Mouse (Mus musculus) embryonic facial prominence, embryonic 13.5 days (tissue): ENCODE data around the gene Ndufv3. TPM values are rescaled to one million over a fixed set of nuclear protein-coding genes. Genes with fewer than 3 reads are reported as not detected.
"Not testable (repeated sequence)": the region's sequence is repeated elsewhere in the genome, so short reads cannot be mapped to it uniquely, and the experiment has no call there.

Experiments used
- ATAC-seq: fragments of 200-750 bp; cut with Nextera tagmentation; 2 replicates; pipeline ENCODE4 v1.8.0; 2017; ENCODE audit warnings: low read depth; ENCODE audit not compliant: insufficient number of reproducible peaks, insufficient read depth, low FRiP score, low TSS enrichment
- H3K27ac ChIP-seq: fragments of 300-500 bp; sonication (generic); 2 replicates; pipeline ENCODE4 v1.5.1; 2015; ENCODE audit warnings: moderate library complexity, mild to moderate bottlenecking, inconsistent platforms
- H3K27me3 ChIP-seq: fragments of 300-500 bp; sonication (generic); 2 replicates; pipeline ENCODE4 v1.6.1; 2015; ENCODE audit warnings: mild to moderate bottlenecking, inconsistent platforms
- H3K36me3 ChIP-seq: fragments of 300-500 bp; sonication (generic); 2 replicates; pipeline ENCODE4 v1.6.1; 2015; ENCODE audit warnings: mild to moderate bottlenecking, inconsistent platforms
- H3K4me1 ChIP-seq: fragments of 300-500 bp; sonication (generic); 2 replicates; pipeline ENCODE4 v1.6.1; 2015; ENCODE audit warnings: inconsistent platforms
- H3K4me2 ChIP-seq: fragments of 300-500 bp; sonication (generic); 2 replicates; pipeline ENCODE4 v1.6.1; 2015; ENCODE audit warnings: moderate library complexity, mild to moderate bottlenecking, inconsistent platforms
- H3K4me3 ChIP-seq: fragments of 300-500 bp; sonication (generic); 2 replicates; pipeline ENCODE4 v1.5.1; 2015; ENCODE audit warnings: mild to moderate bottlenecking, inconsistent platforms
- H3K9ac ChIP-seq: fragments of 300-500 bp; sonication (generic); 2 replicates; pipeline ENCODE4 v1.6.1; 2015; ENCODE audit warnings: mild to moderate bottlenecking, inconsistent platforms
- H3K9me3 ChIP-seq: fragments of 300-500 bp; sonication (generic); 2 replicates; pipeline ENCODE4 v1.6.1; 2016; ENCODE audit warnings: inconsistent platforms
- WGBS: fragments of 180-500 bp; shearing (Covaris S2); methylation state at CpG from one replicate; pipeline ENCODE4 v1.1.7; 2015; ENCODE audit warnings: mixed read lengths; 5-methylcytosine and 5-hydroxymethylcytosine counted together
- polyA plus RNA-seq: library from polyadenylated mRNA; unstranded; fragments of >200 nt; fragmentation: Nextera tagmentation; extraction: Ambion mirVana; gene quantifications from 2 replicates; pipeline ENCODE4 v1.2.1, GENCODE M21; 2015

The Ndufv3 gene
- polyA plus RNA-seq, 1 experiment from 2014 or later: 237 TPM

GRCm38 (mm10) chr17:31519344-31519945 lies 470 bp upstream of the Ndufv3 start:
- Histone ChIP-seq H3K36me3 (peaks cover 13% of the 10 kb centered on the region), H3K4me2 (peak overlapping the region; percentile 73), H3K4me1 (peaks cover 23% of the 10 kb centered on the region), H3K9me3 (no peaks in the 10 kb centered on the region), H3K27ac (peak overlapping the region; percentile 60; the same call in 1 of the 2 replicates), H3K9ac (0 out of 2 replicates have a peak overlapping the region, but pooled peaks have one; percentile 21), H3K27me3 (no peaks in the 10 kb centered on the region), H3K4me3 (peak overlapping the region; percentile 84)
- WGBS: 3% methylated on average over 7 of the region's 7 CpGs
- ATAC-seq: peak; percentile 23; the same call in 1 of the 2 replicates

GRCm38 (mm10) chr17:31520895-31521294 lies 980 bp downstream of the Ndufv3 start:
- 14% methylated on average over 3 of the region's 3 CpGs for WGBS

GRCm38 (mm10) chr17:31521948-31522347 lies 2.0 kb downstream of the Ndufv3 start:
- H3K9ac ChIP-seq: no peak overlapping the region
- no peaks in the 10 kb centered on the region for H3K9me3 ChIP-seq
- no peak overlapping the region for H3K4me3 ChIP-seq
- H3K27ac ChIP-seq: no peak overlapping the region
- no peak for ATAC-seq
- H3K4me2 ChIP-seq: 0 out of 2 replicates have a peak overlapping the region, but pooled peaks have one; percentile 73
- 84% methylated on average over 6 of the region's 6 CpGs for WGBS
- H3K4me1 ChIP-seq: peaks cover 23% of the 10 kb centered on the region
- H3K36me3 ChIP-seq: peaks cover 23% of the 10 kb centered on the region
- no peaks in the 10 kb centered on the region for H3K27me3 ChIP-seq

More at GRCm38 (mm10) chr17:31520895-31521294, 980 bp downstream of the Ndufv3 start:
- H3K4me3 ChIP-seq: peak overlapping the region; percentile 84
- H3K36me3 ChIP-seq: peaks cover 19% of the 10 kb centered on the region
- no peaks in the 10 kb centered on the region for H3K9me3 ChIP-seq
- H3K9ac ChIP-seq: peak overlapping the region; percentile 84
- no peaks in the 10 kb centered on the region for H3K27me3 ChIP-seq
- no peak for ATAC-seq
- H3K4me1 ChIP-seq: peaks cover 23% of the 10 kb centered on the region
- peak overlapping the region; percentile 73 for H3K4me2 ChIP-seq
- no peak overlapping the region for H3K27ac ChIP-seq

- no peak overlapping the region for H3K27ac ChIP-seq
- peaks cover 23% of the 10 kb centered on the region for H3K4me1 ChIP-seq
- H3K9ac ChIP-seq: no peak overlapping the region
- H3K9me3 ChIP-seq: no peaks in the 10 kb centered on the region
- H3K4me3 ChIP-seq: no peak overlapping the region
- no peak overlapping the region for H3K4me2 ChIP-seq
- peaks cover 48% of the 10 kb centered on the region for H3K36me3 ChIP-seq
- WGBS: 90% methylated on average over 4 of the region's 4 CpGs
- no peak for ATAC-seq
- no peaks in the 10 kb centered on the region for H3K27me3 ChIP-seq
These were observed 5.2 kb downstream of the Ndufv3 start for GRCm38 (mm10) chr17:31525114-31525513.

- peaks cover 20% of the 10 kb centered on the region for H3K4me1 ChIP-seq
- no peak overlapping the region for H3K4me3 ChIP-seq
- H3K9ac ChIP-seq: no peak overlapping the region
- WGBS: 100% methylated on average over 3 of the region's 3 CpGs
- no peaks in the 10 kb centered on the region for H3K9me3 ChIP-seq
- H3K27me3 ChIP-seq: no peaks in the 10 kb centered on the region
- H3K27ac ChIP-seq: no peak overlapping the region
- no peak overlapping the region for H3K4me2 ChIP-seq
- H3K36me3 ChIP-seq: peaks cover 51% of the 10 kb centered on the region
- ATAC-seq: no peak
These were observed 5.9 kb downstream of the Ndufv3 start for GRCm38 (mm10) chr17:31525816-31526215.

- no peaks in the 10 kb centered on the region for H3K4me1 ChIP-seq
- WGBS: 27% methylated on average over 15 of the region's 15 CpGs
- no peak overlapping the region for H3K27ac ChIP-seq
- ATAC-seq: no peak
- H3K4me2 ChIP-seq: no peak overlapping the region
- H3K27me3 ChIP-seq: no peaks in the 10 kb centered on the region
- no peak overlapping the region for H3K4me3 ChIP-seq
- no peak overlapping the region for H3K9ac ChIP-seq
- peaks cover 50% of the 10 kb centered on the region for H3K36me3 ChIP-seq
- H3K9me3 ChIP-seq: no peaks in the 10 kb centered on the region
These were observed 9.4 kb downstream of the Ndufv3 start for GRCm38 (mm10) chr17:31529314-31529713.

- no peak for ATAC-seq
- WGBS: 80% methylated on average over 14 of the region's 14 CpGs
- H3K9me3 ChIP-seq: no peaks in the 10 kb centered on the region
- H3K9ac ChIP-seq: no peak overlapping the region
- H3K4me2 ChIP-seq: no peak overlapping the region
- H3K27ac ChIP-seq: peak overlapping the region; percentile 57
- H3K36me3 ChIP-seq: peaks cover 43% of the 10 kb centered on the region
- no peak overlapping the region for H3K4me3 ChIP-seq
- H3K27me3 ChIP-seq: no peaks in the 10 kb centered on the region
- H3K4me1 ChIP-seq: peaks cover 10% of the 10 kb centered on the region
These were observed 11.7 kb downstream of the Ndufv3 start for GRCm38 (mm10) chr17:31531441-31532158.

- not testable (repeated sequence) for ATAC-seq, H3K27me3 ChIP-seq, H3K4me3 ChIP-seq, H3K9ac ChIP-seq, H3K27ac ChIP-seq, H3K4me2 ChIP-seq, H3K9me3 ChIP-seq
- WGBS: 93% methylated on average over 4 of the region's 4 CpGs
- Histone ChIP-seq H3K4me1 (peaks cover 10% of the 10 kb centered on the region), H3K36me3 (peaks cover 36% of the 10 kb centered on the region)
These were observed 12.4 kb downstream of the Ndufv3 start for GRCm38 (mm10) chr17:31532331-31532730.

- peaks cover 15% of the 10 kb centered on the region for H3K4me1 ChIP-seq
- H3K9ac ChIP-seq: 0 out of 2 replicates have a peak overlapping the region, but pooled peaks have one; percentile 27
- peaks cover 15% of the 10 kb centered on the region for H3K36me3 ChIP-seq
- H3K4me2 ChIP-seq: peak overlapping the region; percentile 20; the same call in 1 of the 2 replicates
- H3K9me3 ChIP-seq: no peaks in the 10 kb centered on the region
- 75% methylated on average over 4 of the region's 4 CpGs for WGBS
- H3K27ac ChIP-seq: peak overlapping the region; percentile 68
- 0 out of 2 replicates have a peak, but pooled peaks have one; percentile 40 for ATAC-seq
- no peak overlapping the region for H3K4me3 ChIP-seq
- no peaks in the 10 kb centered on the region for H3K27me3 ChIP-seq
These were observed 15.4 kb downstream of the Ndufv3 start for GRCm38 (mm10) chr17:31535358-31535757.

GRCm38 (mm10) chr17:31535871-31536629 lies 16.1 kb downstream of the Ndufv3 start:
- H3K9ac ChIP-seq: 0 out of 2 replicates have a peak overlapping the region, but pooled peaks have one; percentile 27
- no peak overlapping the region for H3K4me3 ChIP-seq
- peak; percentile 48; the same call in 1 of the 2 replicates for ATAC-seq
- 23% methylated on average over 8 of the region's 8 CpGs for WGBS
- H3K27me3 ChIP-seq: no peaks in the 10 kb centered on the region
- H3K9me3 ChIP-seq: no peaks in the 10 kb centered on the region
- peaks cover 17% of the 10 kb centered on the region for H3K4me1 ChIP-seq
- peak overlapping the region; percentile 68 for H3K27ac ChIP-seq
- H3K36me3 ChIP-seq: peaks cover 10% of the 10 kb centered on the region
- H3K4me2 ChIP-seq: peak overlapping the region; percentile 20

GRCm38 (mm10) chr17:31540101-31540500 lies 20.2 kb downstream of the Ndufv3 start:
- Histone ChIP-seq H3K4me1 (peaks cover 35% of the 10 kb centered on the region), H3K4me3 (no peak overlapping the region), H3K4me2 (no peak overlapping the region), H3K9me3 (no peaks in the 10 kb centered on the region), H3K27me3 (no peaks in the 10 kb centered on the region), H3K36me3 (no peaks in the 10 kb centered on the region), H3K9ac (no peak overlapping the region), H3K27ac (no peak overlapping the region)
- 64% methylated on average over 3 of the region's 3 CpGs for WGBS
- ATAC-seq: no peak
